Mouse (Mus musculus) neural tube, embryonic 11.5 days (tissue): Measurements from ENCODE around the gene Gstp1. TPM values are rescaled to one million over a fixed set of nuclear protein-coding genes. Genes with fewer than 3 reads are reported as not detected.
"Not testable (repeated sequence)": the region's sequence is repeated elsewhere in the genome, so short reads cannot be mapped to it uniquely, and the experiment has no call there.

Experiments
- ATAC-seq: fragments of 200-750 bp; cut with Nextera tagmentation; 2 replicates; pipeline ENCODE4 v1.8.0; 2017; ENCODE audit warnings: moderate number of reproducible peaks, mild to moderate bottlenecking, moderate TSS enrichment, moderate library complexity; ENCODE audit not compliant: insufficient read depth, low FRiP score, low TSS enrichment
- DNase-seq: peaks from one replicate; pipeline ENCODE4 v3.0.0-alpha.2; 2015; ENCODE audit warnings: low spot score
- H3K27ac ChIP-seq: fragments of 300-500 bp; sonication (generic); 2 replicates; pipeline ENCODE4 v1.5.1; 2014; ENCODE audit warnings: low read depth, mild to moderate bottlenecking, low read length
- H3K27me3 ChIP-seq: fragments of 300-500 bp; sonication (generic); 2 replicates; pipeline ENCODE4 v1.6.1; 2014; ENCODE audit warnings: mild to moderate bottlenecking, low read length, mixed read lengths; ENCODE audit not compliant: control insufficient read depth, insufficient read depth
- H3K36me3 ChIP-seq: fragments of 300-500 bp; sonication (generic); 2 replicates; pipeline ENCODE4 v1.6.1; 2014; ENCODE audit warnings: mild to moderate bottlenecking, low read length, moderate library complexity, mixed read lengths; ENCODE audit not compliant: control insufficient read depth, insufficient read depth
- H3K4me1 ChIP-seq: fragments of 300-500 bp; sonication (generic); 2 replicates; pipeline ENCODE4 v1.6.1; 2014; ENCODE audit warnings: low read length, mixed read lengths; ENCODE audit not compliant: control insufficient read depth, insufficient read depth
- H3K4me2 ChIP-seq: fragments of 300-500 bp; sonication (generic); 2 replicates; pipeline ENCODE4 v1.6.1; 2014; ENCODE audit warnings: low read depth, mild to moderate bottlenecking, moderate library complexity
- H3K4me3 ChIP-seq: fragments of 300-500 bp; sonication (generic); 2 replicates; pipeline ENCODE4 v1.5.1; 2014; ENCODE audit warnings: low read depth, low read length
- H3K9ac ChIP-seq: fragments of 300-500 bp; sonication (generic); 2 replicates; pipeline ENCODE4 v1.6.1; 2014; ENCODE audit warnings: mild to moderate bottlenecking, low read length
- H3K9me3 ChIP-seq: fragments of 300-500 bp; sonication (generic); 2 replicates; pipeline ENCODE4 v1.6.1; 2016; ENCODE audit warnings: low read length; ENCODE audit not compliant: control insufficient read depth
- WGBS: fragments of 180-500 bp; shearing (Covaris S2); extraction: QIAGEN DNeasy Blood & Tissue Kit; methylation state at CpG from one replicate; pipeline ENCODE4 v1.1.7; 2014; 5-methylcytosine and 5-hydroxymethylcytosine counted together
- polyA plus RNA-seq: library from polyadenylated mRNA; unstranded; fragments of >200 nt; fragmentation: Nextera tagmentation; extraction: Ambion mirVana; gene quantifications from 2 replicates; pipeline ENCODE4 v1.2.1, GENCODE M21; 2014

Gene Gstp1
- polyA plus RNA-seq, 1 experiment from 2014 or later: 361 TPM

- H3K4me3 ChIP-seq, H3K4me1 ChIP-seq, H3K36me3 ChIP-seq: not testable (repeated sequence)
Measured at GRCm38 (mm10) chr19:4049069-4049468, 11.3 kb upstream of the Gstp1 start.

GRCm38 (mm10) chr19:4047859-4048258 is 10.1 kb upstream of the Gstp1 start:
- H3K9ac ChIP-seq: no peak overlapping the region
- ATAC-seq (no peak), DNase-seq (peak; percentile 81)
- no peak overlapping the region for H3K27ac ChIP-seq
- H3K4me2 ChIP-seq: no peak overlapping the region
- no peak overlapping the region for H3K4me3 ChIP-seq
- 17% methylated on average over 4 of the region's 4 CpGs for WGBS
- H3K27me3 ChIP-seq: no peaks in the 10 kb centered on the region
- H3K9me3 ChIP-seq: no peaks in the 10 kb centered on the region
- no peaks in the 10 kb centered on the region for H3K4me1 ChIP-seq
- no peaks in the 10 kb centered on the region for H3K36me3 ChIP-seq

More at GRCm38 (mm10) chr19:4049069-4049468, 11.3 kb upstream of the Gstp1 start:
- DNase-seq, H3K9ac ChIP-seq, H3K27ac ChIP-seq, ATAC-seq, H3K27me3 ChIP-seq, H3K4me2 ChIP-seq, H3K9me3 ChIP-seq: not testable (repeated sequence)
- 80% methylated on average over 5 of the region's 5 CpGs for WGBS

- WGBS: 85% methylated on average over 8 of the region's 8 CpGs
- Histone ChIP-seq H3K27ac (no peak overlapping the region), H3K36me3 (no peaks in the 10 kb centered on the region), H3K9me3 (no peaks in the 10 kb centered on the region), H3K4me1 (no peaks in the 10 kb centered on the region), H3K27me3 (no peaks in the 10 kb centered on the region), H3K4me3 (no peak overlapping the region), H3K4me2 (no peak overlapping the region), H3K9ac (no peak overlapping the region)
- no peak for DNase-seq
- no peak for ATAC-seq
Measured at GRCm38 (mm10) chr19:4046866-4047254, 9.1 kb upstream of the Gstp1 start.

GRCm38 (mm10) chr19:4045966-4046865 is 8.4 kb upstream of the Gstp1 start, which contains the start of gene Gstp2:
Gstp2 (minus strand) TSS chr19:4046023.
- Histone ChIP-seq H3K4me1 (no peaks in the 10 kb centered on the region), H3K4me3 (no peak within 1 kb of the TSS), H3K4me2 (no peak within 1 kb of the TSS), H3K9ac (no peak within 1 kb of the TSS), H3K9me3 (no peaks in the 10 kb centered on the region), H3K36me3 (no peaks in the 10 kb centered on the region), H3K27me3 (no peaks in the 10 kb centered on the region), H3K27ac (no peak within 1 kb of the TSS)
- no peak for ATAC-seq
- DNase-seq: peak; percentile 50
- 62% methylated on average over 16 of the region's 16 CpGs for whole genome bisulfite sequencing

GRCm38 (mm10) chr19:4044109-4044508 is 6.3 kb upstream of the Gstp1 start:
- not testable (repeated sequence) for H3K27ac ChIP-seq

GRCm38 (mm10) chr19:4042124-4042523 is 4.3 kb upstream of the Gstp1 start:
- no peak overlapping the region for H3K4me3 ChIP-seq

More at GRCm38 (mm10) chr19:4044109-4044508, 6.3 kb upstream of the Gstp1 start:
- not testable (repeated sequence) for H3K9me3 ChIP-seq, DNase-seq, H3K4me3 ChIP-seq, H3K4me1 ChIP-seq, H3K4me2 ChIP-seq, H3K36me3 ChIP-seq, H3K27me3 ChIP-seq, H3K9ac ChIP-seq, ATAC-seq
- 89% methylated on average over 5 of the region's 5 CpGs for WGBS

GRCm38 (mm10) chr19:4041500-4041899 is 3.7 kb upstream of the Gstp1 start:
- H3K4me2 ChIP-seq, DNase-seq, H3K27me3 ChIP-seq: not testable (repeated sequence)

More at GRCm38 (mm10) chr19:4042124-4042523, 4.3 kb upstream of the Gstp1 start:
- Histone ChIP-seq H3K9ac (no peak overlapping the region), H3K4me1 (no peaks in the 10 kb centered on the region), H3K9me3 (no peaks in the 10 kb centered on the region), H3K4me2 (no peak overlapping the region), H3K27ac (no peak overlapping the region), H3K36me3 (no peaks in the 10 kb centered on the region), H3K27me3 (no peaks in the 10 kb centered on the region)
- 85% methylated on average over 14 of the region's 14 CpGs for WGBS
- ATAC-seq (no peak), DNase-seq (no peak)

GRCm38 (mm10) chr19:4040941-4041340 is 3.2 kb upstream of the Gstp1 start:
- WGBS: 88% methylated on average over 5 of the region's 5 CpGs
- not testable (repeated sequence) for H3K4me2 ChIP-seq

More at GRCm38 (mm10) chr19:4041500-4041899, 3.7 kb upstream of the Gstp1 start:
- not testable (repeated sequence) for H3K36me3 ChIP-seq, H3K9me3 ChIP-seq, ATAC-seq, H3K9ac ChIP-seq, H3K4me3 ChIP-seq, H3K4me1 ChIP-seq, H3K27ac ChIP-seq
- WGBS: 89% methylated on average over 3 of the region's 4 CpGs

More at GRCm38 (mm10) chr19:4040941-4041340, 3.2 kb upstream of the Gstp1 start:
- not testable (repeated sequence) for H3K4me1 ChIP-seq, H3K9me3 ChIP-seq, H3K36me3 ChIP-seq, ATAC-seq, DNase-seq, H3K9ac ChIP-seq, H3K27ac ChIP-seq, H3K27me3 ChIP-seq, H3K4me3 ChIP-seq
